Mouse (Mus musculus): Measurements from ENCODE around the gene Lrpprc.

DNA sequence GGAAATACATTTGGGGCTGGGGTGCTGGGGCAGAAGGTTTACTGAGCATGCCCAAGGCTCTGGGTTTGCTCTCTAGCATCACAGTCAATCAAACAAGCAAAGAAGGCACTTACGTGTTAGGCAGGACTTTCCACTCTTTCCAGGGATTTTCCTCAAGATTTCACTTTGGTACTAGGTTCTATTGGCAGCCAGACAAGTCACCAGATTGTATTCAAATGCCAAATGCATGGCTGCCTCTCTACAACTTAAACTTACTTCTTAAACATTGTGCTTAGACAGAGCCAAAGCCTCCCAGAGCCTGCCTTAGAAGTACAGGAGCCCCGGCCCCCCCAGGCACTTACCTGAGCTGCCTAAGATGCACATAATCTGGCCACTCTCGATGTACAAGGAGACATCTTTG, 108.9 kb downstream of the Lrpprc start:
- TF ChIP-seq CTCF (IDR thresholded peaks at IDR 0.05; ENCODE audit: extremely low read depth, insufficient read depth, low read length) (no peak), POLR2A (IDR thresholded peaks at IDR 0.05; ENCODE audit: extremely low read depth, insufficient read depth, low read length) (no peak)
